Mouse (Mus musculus) neural tube, embryonic 14.5 days (tissue): Measurements from ENCODE around the gene Olfr803. TPM values are rescaled to one million over a fixed set of nuclear protein-coding genes. Genes with fewer than 3 reads are reported as not detected.

Experiments
- ATAC-seq: fragments of 200-750 bp; cut with Nextera tagmentation; 2 replicates; pipeline ENCODE4 v1.8.0; 2017; ENCODE audit warnings: low read depth, mild to moderate bottlenecking, moderate TSS enrichment, moderate library complexity
- H3K27ac ChIP-seq: fragments of 300-500 bp; sonication (generic); 2 replicates; pipeline ENCODE4 v1.5.1; 2014; ENCODE audit warnings: low read depth, mild to moderate bottlenecking, control low read depth, low read length, moderate library complexity, mixed read lengths
- H3K27me3 ChIP-seq: fragments of 300-500 bp; sonication (generic); 2 replicates; pipeline ENCODE4 v1.6.1; 2014; ENCODE audit warnings: low read length; ENCODE audit not compliant: control insufficient read depth, insufficient read depth
- H3K36me3 ChIP-seq: fragments of 300-500 bp; sonication (generic); 2 replicates; pipeline ENCODE4 v1.6.1; 2014; ENCODE audit warnings: low read length, mixed read lengths; ENCODE audit not compliant: control insufficient read depth, insufficient read depth
- H3K4me1 ChIP-seq: fragments of 300-500 bp; sonication (generic); 2 replicates; pipeline ENCODE4 v1.6.1; 2014; ENCODE audit warnings: low read length; ENCODE audit not compliant: control insufficient read depth, insufficient read depth
- H3K4me2 ChIP-seq: fragments of 300-500 bp; sonication (generic); 2 replicates; pipeline ENCODE4 v1.6.1; 2014; ENCODE audit warnings: mild to moderate bottlenecking, low read depth, low read length, control low read depth
- H3K4me3 ChIP-seq: fragments of 300-500 bp; sonication (generic); 2 replicates; pipeline ENCODE4 v1.5.1; 2014; ENCODE audit warnings: low read depth, low read length, control low read depth, mixed read lengths
- H3K9ac ChIP-seq: fragments of 300-500 bp; sonication (generic); replicated peaks from 2 replicates; pipeline ENCODE4 v1.6.1; 2014; ENCODE audit warnings: low read depth, mild to moderate bottlenecking, control low read depth, low read length, mixed read lengths
- H3K9me3 ChIP-seq: fragments of 300-500 bp; sonication (generic); 2 replicates; pipeline ENCODE4 v1.6.1; 2016; ENCODE audit warnings: low read length; ENCODE audit not compliant: control insufficient read depth
- WGBS: fragments of 180-500 bp; shearing (Covaris S2); extraction: QIAGEN DNeasy Blood & Tissue Kit; methylation state at CpG from one replicate; pipeline ENCODE4 v1.1.7; 2014; 5-methylcytosine and 5-hydroxymethylcytosine counted together
- polyA plus RNA-seq: library from polyadenylated mRNA; unstranded; fragments of >200 nt; fragmentation: Nextera tagmentation; extraction: Ambion mirVana; gene quantifications from 2 replicates; pipeline ENCODE4 v1.2.1, GENCODE M21; 2014

The Olfr803 gene
- not detected in 2 replicates for polyA plus RNA-seq

DNA sequence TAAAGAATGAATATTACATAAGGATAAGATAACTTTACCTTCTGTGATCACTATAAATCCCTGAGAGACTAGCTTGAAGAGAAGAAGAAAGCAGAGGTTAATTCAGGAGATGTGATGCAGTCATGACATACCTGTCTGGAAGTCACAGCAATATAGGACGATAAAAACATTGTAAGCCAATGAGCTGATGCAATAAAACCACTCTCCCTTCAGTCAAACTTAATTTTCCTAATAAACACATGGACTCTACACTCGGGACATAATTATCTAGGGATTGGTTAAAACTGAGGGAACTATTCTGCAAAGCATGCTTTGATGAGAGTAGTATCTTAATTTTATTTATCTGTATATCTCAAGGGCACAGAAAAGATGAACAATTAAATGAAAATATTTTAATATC lies at the start of gene Olfr803:
Gene Olfr803 (minus strand): TSS at position 101 of the 400 bp plus-strand sequence.
- Histone ChIP-seq H3K27ac (no peak within 1 kb of the TSS), H3K4me3 (no peak within 1 kb of the TSS), H3K4me2 (no peak within 1 kb of the TSS), H3K36me3 (no peaks in the 10 kb centered on the region), H3K4me1 (no peaks in the 10 kb centered on the region), H3K9ac (no peak within 1 kb of the TSS), H3K9me3 (no peaks in the 10 kb centered on the region), H3K27me3 (no peaks in the 10 kb centered on the region)
- WGBS, result 85% methylated on average over 2 of the region's 2 CpGs
- no peak for ATAC-seq

DNA sequence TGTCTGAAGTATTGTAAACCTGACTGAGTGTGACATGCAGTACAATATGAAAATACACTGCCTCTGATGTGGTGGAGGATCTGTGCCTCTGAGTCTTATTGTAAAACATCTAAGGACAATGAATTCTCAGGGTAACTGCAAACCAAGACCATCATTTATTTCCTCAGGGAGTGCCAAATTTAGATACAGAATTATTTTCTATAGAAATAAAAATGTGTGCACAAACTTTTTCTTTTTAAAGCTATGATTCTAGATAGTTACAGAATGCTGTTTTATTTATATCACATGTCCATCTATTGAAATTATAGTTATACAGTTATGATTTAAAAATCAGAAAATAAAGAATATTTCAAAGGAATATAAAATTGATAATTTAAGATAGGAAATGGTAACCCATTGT lies 47.7 kb upstream of the Olfr803 start, which contains the start of gene Olfr806:
Gene Olfr806 (minus strand): TSS at position 101 of the 400 bp plus-strand sequence.
- Histone ChIP-seq H3K36me3 (no peaks in the 10 kb centered on the region), H3K27ac (no peak within 1 kb of the TSS), H3K9me3 (no peaks in the 10 kb centered on the region), H3K4me2 (no peak within 1 kb of the TSS), H3K4me3 (no peak within 1 kb of the TSS), H3K4me1 (no peaks in the 10 kb centered on the region), H3K27me3 (no peaks in the 10 kb centered on the region), H3K9ac (no peak within 1 kb of the TSS)
- no peak for ATAC-seq

DNA sequence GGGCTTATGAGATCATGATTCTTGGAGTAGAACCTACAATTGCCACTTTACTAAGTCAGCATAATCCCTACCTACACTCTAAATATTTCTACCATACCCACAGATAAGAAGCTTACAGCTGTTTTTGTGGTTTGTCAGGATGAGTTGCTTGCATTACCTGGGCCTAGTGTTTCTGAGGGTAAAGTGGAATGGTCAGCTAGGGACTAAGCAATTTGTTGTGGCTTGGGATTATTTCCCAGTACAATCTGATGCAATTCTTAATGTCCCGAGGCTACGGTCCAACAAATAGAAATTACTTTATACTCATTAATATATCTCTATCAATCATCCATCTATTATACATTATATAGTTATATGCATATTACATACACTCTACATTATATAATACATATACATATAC lies 35.2 kb upstream of the Olfr803 start, which contains the start of gene Olfr805:
Gene Olfr805 (minus strand): TSS at position 101 of the 400 bp plus-strand sequence.
- ATAC-seq, result no peak
- 87% methylated on average over 2 of the region's 2 CpGs for WGBS

DNA sequence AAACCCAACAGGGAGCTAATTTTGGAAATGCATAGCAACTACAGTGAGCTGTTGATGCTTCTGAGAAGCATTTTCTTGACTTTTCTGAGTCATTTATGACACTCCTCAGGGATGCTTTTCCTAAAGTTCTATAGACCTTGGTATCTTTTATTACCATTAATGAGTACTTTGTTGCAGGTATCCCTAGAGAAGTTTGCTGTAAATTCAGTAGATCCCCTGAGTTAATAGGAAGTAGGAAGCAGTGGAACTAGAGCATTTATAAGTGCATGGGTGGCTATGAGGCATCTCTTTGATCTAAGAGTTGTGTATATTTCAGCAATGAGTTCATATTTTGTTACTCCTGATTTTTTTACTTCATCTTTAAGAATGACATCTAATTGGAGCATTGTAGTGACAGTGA lies 8.8 kb upstream of the Olfr803 start, which contains the start of gene Olfr804:
Gene Olfr804 (plus strand): TSS at position 301 of the 400 bp plus-strand sequence.
- ATAC-seq, result no peak
- H3K27me3 ChIP-seq, result no peaks in the 10 kb centered on the region
- no peak within 1 kb of the TSS for H3K9ac ChIP-seq

More for the DNA sequence above, 35.2 kb upstream of the Olfr803 start, which contains the start of gene Olfr805:
- Histone ChIP-seq H3K27me3 (no peaks in the 10 kb centered on the region), H3K9ac (no peak within 1 kb of the TSS), H3K4me3 (no peak within 1 kb of the TSS), H3K4me1 (no peaks in the 10 kb centered on the region), H3K27ac (no peak within 1 kb of the TSS), H3K4me2 (no peak within 1 kb of the TSS), H3K9me3 (no peaks in the 10 kb centered on the region), H3K36me3 (no peaks in the 10 kb centered on the region)

DNA sequence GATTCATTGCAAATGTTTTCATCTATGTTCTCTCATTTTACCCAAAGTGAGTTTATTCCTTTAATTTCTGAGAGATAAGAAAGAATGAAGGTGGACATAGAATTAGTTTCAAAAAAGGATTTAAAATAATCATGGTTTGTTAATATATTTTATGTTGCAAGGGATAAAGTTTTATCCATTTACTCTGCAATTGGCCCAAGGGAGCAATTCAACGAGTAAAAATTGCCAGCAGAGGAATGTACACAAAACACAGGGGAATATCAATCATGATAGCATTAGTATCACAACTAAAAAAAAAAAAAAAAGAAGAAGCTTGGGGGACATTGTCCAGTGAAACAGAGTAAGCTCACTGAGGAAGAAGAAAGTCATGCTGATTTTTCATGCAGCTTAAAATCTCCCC lies 6.0 kb downstream of the Olfr803 start, which contains the start of gene Olfr802:
Gene Olfr802 (minus strand): TSS at position 101 of the 400 bp plus-strand sequence.
- Histone ChIP-seq H3K4me3 (no peak within 1 kb of the TSS), H3K27me3 (no peaks in the 10 kb centered on the region), H3K36me3 (no peaks in the 10 kb centered on the region), H3K9me3 (no peaks in the 10 kb centered on the region), H3K9ac (no peak within 1 kb of the TSS), H3K4me1 (no peaks in the 10 kb centered on the region), H3K4me2 (no peak within 1 kb of the TSS), H3K27ac (no peak within 1 kb of the TSS)
- no peak for ATAC-seq
- 64% methylated on average over 1 of the region's 1 CpGs for whole genome bisulfite sequencing

More for the DNA sequence above, 8.8 kb upstream of the Olfr803 start, which contains the start of gene Olfr804:
- no peaks in the 10 kb centered on the region for H3K4me1 ChIP-seq
- H3K27ac ChIP-seq, result no peak within 1 kb of the TSS
- H3K4me2 ChIP-seq, result no peak within 1 kb of the TSS
- H3K4me3 ChIP-seq, result no peak within 1 kb of the TSS
- H3K9me3 ChIP-seq, result no peaks in the 10 kb centered on the region
- H3K36me3 ChIP-seq, result no peaks in the 10 kb centered on the region

DNA sequence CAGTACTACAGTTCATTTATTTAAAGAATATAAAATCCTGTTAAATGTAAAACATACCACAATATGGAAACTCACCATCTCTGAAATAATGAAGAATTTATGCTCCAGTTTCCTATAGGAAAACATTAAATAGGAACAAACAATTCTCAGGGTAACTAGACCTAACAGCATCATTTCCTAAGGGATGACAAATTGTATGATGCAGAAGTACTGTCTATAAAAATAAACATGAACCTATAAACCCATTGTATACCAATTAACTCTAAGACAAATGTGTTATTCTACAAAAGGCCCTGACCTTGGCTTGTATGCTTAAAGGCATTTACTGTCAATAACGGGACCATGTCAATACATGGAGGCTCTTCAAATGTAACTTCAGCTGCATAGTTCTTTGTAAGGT lies 20.3 kb downstream of the Olfr803 start, which contains the start of gene Olfr801:
Gene Olfr801 (minus strand): TSS at position 101 of the 400 bp plus-strand sequence.
- H3K9me3 ChIP-seq, result no peaks in the 10 kb centered on the region
- no peaks in the 10 kb centered on the region for H3K4me1 ChIP-seq
- H3K4me3 ChIP-seq, result no peak within 1 kb of the TSS
- H3K36me3 ChIP-seq, result no peaks in the 10 kb centered on the region
- no peak within 1 kb of the TSS for H3K4me2 ChIP-seq
- no peak for ATAC-seq
- no peaks in the 10 kb centered on the region for H3K27me3 ChIP-seq
- 84% methylated on average over 1 of the region's 1 CpGs for WGBS
- no peak within 1 kb of the TSS for H3K27ac ChIP-seq
- no peak within 1 kb of the TSS for H3K9ac ChIP-seq

DNA sequence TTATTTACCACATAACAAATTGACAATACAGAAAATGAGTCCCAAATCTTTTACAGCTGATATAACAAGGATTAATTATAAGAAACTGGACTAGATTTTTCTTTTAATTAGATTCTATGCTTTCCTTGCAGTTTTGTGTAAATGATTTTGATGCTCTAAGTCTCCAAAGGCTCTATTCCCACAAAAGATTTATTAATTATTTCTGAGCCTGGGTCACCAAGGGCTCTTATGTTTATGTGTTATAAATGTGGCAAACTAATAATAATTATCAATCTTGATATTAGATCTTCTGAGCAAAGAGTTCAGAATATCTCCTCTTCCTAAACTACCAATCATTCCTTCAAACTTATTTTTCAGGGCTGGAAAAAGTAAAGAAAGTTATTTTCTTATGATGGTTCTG lies 36.7 kb downstream of the Olfr803 start, which contains the start of gene Olfr800:
Gene Olfr800 (plus strand): TSS at position 301 of the 400 bp plus-strand sequence.
- H3K9me3 ChIP-seq, result no peaks in the 10 kb centered on the region
- no peak within 1 kb of the TSS for H3K4me3 ChIP-seq
- H3K4me2 ChIP-seq, result no peak within 1 kb of the TSS
- H3K27ac ChIP-seq, result no peak within 1 kb of the TSS
- H3K36me3 ChIP-seq, result no peaks in the 10 kb centered on the region
- no peaks in the 10 kb centered on the region for H3K27me3 ChIP-seq
- no peak within 1 kb of the TSS for H3K9ac ChIP-seq
- no peaks in the 10 kb centered on the region for H3K4me1 ChIP-seq
- no peak for ATAC-seq

DNA sequence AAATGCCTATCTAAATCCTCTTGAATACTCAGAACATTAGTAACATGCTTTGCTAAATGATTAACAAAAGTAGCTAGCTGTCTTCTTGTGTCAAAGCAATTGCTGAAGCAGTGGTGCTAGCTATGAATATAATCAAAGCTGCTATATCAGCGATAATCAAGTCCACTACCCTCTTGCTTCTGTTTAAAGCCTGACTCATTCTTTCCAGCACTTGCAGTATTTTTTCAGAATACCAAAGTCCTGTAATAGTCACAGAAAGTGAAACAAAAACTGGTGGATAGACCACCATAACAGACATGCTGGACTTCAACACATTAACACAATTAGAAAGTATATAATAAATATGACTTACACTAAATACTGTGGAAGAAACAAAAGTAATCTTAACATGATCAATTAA lies 42.3 kb downstream of the Olfr803 start:
- WGBS, result 87% methylated on average over 1 of the region's 1 CpGs
- Histone ChIP-seq H3K4me1 (no peaks in the 10 kb centered on the region), H3K4me2 (no peak overlapping the region), H3K4me3 (no peak overlapping the region), H3K27ac (no peak overlapping the region), H3K36me3 (no peaks in the 10 kb centered on the region), H3K9ac (no peak overlapping the region), H3K9me3 (no peaks in the 10 kb centered on the region), H3K27me3 (no peaks in the 10 kb centered on the region)
- no peak for ATAC-seq
